Mouse (Mus musculus) spleen, adult 2 months (tissue): Measurements from ENCODE around the gene Tmem104.

ENCODE experiments used
- CTCF ChIP-seq: fragments of 200-500 bp; IDR thresholded peaks from 2 replicates; pipeline ENCODE4 v1.5.1; 2011; ENCODE audit warnings: mild to moderate bottlenecking, inconsistent platforms; ENCODE audit not compliant: insufficient read depth, insufficient read length, insufficient replicate concordance; ENCODE audit errors: extremely low read depth
- POLR2A ChIP-seq: fragments of 200-500 bp; IDR thresholded peaks from 2 replicates; pipeline ENCODE4 v1.6.1; 2011; ENCODE audit warnings: low read depth, low read length, inconsistent platforms

DNA sequence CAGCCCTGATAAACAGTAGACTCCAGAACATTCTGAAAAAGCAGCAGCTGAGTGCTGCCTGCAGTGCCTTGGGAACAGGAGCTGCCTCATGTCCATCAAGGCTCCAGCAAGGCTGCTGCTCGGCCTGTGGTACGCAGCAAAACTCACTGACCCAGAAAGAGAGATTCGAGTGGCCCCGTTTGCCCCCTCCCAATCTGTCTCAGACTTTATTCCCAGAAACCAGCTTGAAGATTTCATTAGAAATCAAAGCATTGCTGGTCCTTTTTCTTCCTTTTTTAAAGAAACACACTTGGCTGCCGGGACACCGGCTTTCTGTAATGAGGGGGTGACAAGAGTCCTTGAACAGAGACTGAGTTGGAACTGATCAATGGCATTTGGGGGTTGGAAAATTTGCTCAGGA, 38.0 kb downstream of the Tmem104 start:
- TF ChIP-seq CTCF, result no peak
- TF ChIP-seq POLR2A, result no peak
